ENCODE assay signal across 8 mouse cellular contexts in genomic region chr6:66535028-66535862, GRCm38 (mm10). TPM values are rescaled to one million over a fixed set of nuclear protein-coding genes. Genes with fewer than 3 reads are reported as not detected.
A peak's percentile ranks its signal among the peaks of the same experiment; 100 is the strongest.
DNase-seq lines count a peak whose midpoint lies in the region; ATAC-seq and TF ChIP-seq lines count a peak whose summit lies in the region.

Gene Mad2l1, plus strand, starts transcription at chr6:66535390.

- TF ChIP-seq RAD21 in MEL (IDR thresholded peaks at IDR 0.05; ENCODE audit: low read depth, low read length): no peak

- H3K9ac ChIP-seq in MEL (ENCODE audit: control insufficient read depth, low read depth, low read length, poor library complexity, severe bottlenecking): peak within 1 kb of the TSS; percentile 96
- peak within 1 kb of the TSS; percentile 56 for H3K9ac ChIP-seq in forebrain, postnatal 0 days
- H3K9ac ChIP-seq in lung, embryonic 15.5 days: peak within 1 kb of the TSS; percentile 80

- peak in 1 of 3 experiments; percentile 0; a peak in 2 of 6 replicates for TF ChIP-seq CTCF in MEL (IDR thresholded peaks at IDR 0.05 in 2 of 3, conservative IDR thresholded peaks at IDR 0.05 in 1 of 3; ENCODE audit: control insufficient read depth in 1 of 3, insufficient read depth in 1 of 3, low read depth in 2 of 3, low read length in 3 of 3, poor library complexity in 1 of 3, severe bottlenecking in 1 of 3)
- TF ChIP-seq CTCF in cerebellum, adult 2 months (IDR thresholded peaks at IDR 0.05; ENCODE audit: borderline replicate concordance, insufficient read depth, low read depth, low read length): no peak; the same call in 1 of the 2 replicates
- TF ChIP-seq CTCF in forebrain, postnatal 0 days (IDR thresholded peaks at IDR 0.05; ENCODE audit: low read depth): peak; percentile 58

- H3K27me3 ChIP-seq in MEL (ENCODE audit: control insufficient read depth in 1 of 2, insufficient read depth in 2 of 2, low read length in 2 of 2): no peaks in the 10 kb centered on the region
- no peaks in the 10 kb centered on the region for H3K27me3 ChIP-seq in cerebellum, adult 2 months (ENCODE audit: control insufficient read depth, insufficient read depth, low read length)
- H3K27me3 ChIP-seq in forebrain, postnatal 0 days (ENCODE audit: insufficient read depth, low read length): no peaks in the 10 kb centered on the region
- no peaks in the 10 kb centered on the region for H3K27me3 ChIP-seq in lung, embryonic 15.5 days

- peak; percentile 99 for DNase-seq in MEL (ENCODE audit: low read depth, low spot score)
- DNase-seq in cerebellum, adult 2 months: peak; percentile 96 to 97
- DNase-seq in forebrain, postnatal 0 days: peak; percentile 98
- peak; percentile 99 for DNase-seq in heart, postnatal 4 days
- peak; percentile 94 to 97 for DNase-seq in layer of hippocampus, adult 8-10 months (ENCODE audit: low spot score in 2 of 2)
- peak; percentile 97 for DNase-seq in ovary, adult 18-20 months (ENCODE audit: low spot score)
- DNase-seq in thymus, postnatal 0 days (ENCODE audit: low spot score): peak; percentile 99

- peaks cover 6 to 9% of the 10 kb centered on the region in 2 experiments for H3K4me1 ChIP-seq in MEL (ENCODE audit: control insufficient read depth in 1 of 2, insufficient read depth in 2 of 2, low read length in 2 of 2)
- H3K4me1 ChIP-seq in cerebellum, adult 2 months (ENCODE audit: control insufficient read depth, insufficient read depth, low read length): peaks cover 4% of the 10 kb centered on the region; the same call in 1 of the 2 replicates
- peaks cover 10% of the 10 kb centered on the region for H3K4me1 ChIP-seq in forebrain, postnatal 0 days (ENCODE audit: insufficient read depth)
- H3K4me1 ChIP-seq in lung, embryonic 15.5 days: peaks cover 9% of the 10 kb centered on the region

- WGBS in cerebellum, adult 2 months: under 1% methylated on average over 57 of the region's 57 CpGs
- WGBS in forebrain, postnatal 0 days: under 1% methylated on average over 57 of the region's 57 CpGs
- WGBS in lung, embryonic 15.5 days: under 1% methylated on average over 57 of the region's 57 CpGs

- H3K9me3 ChIP-seq in MEL (replicated peaks; ENCODE audit: insufficient read depth, low read length): no peaks in the 10 kb centered on the region
- H3K9me3 ChIP-seq in forebrain, postnatal 0 days (ENCODE audit: low read length): no peaks in the 10 kb centered on the region
- H3K9me3 ChIP-seq in lung, embryonic 15.5 days: no peaks in the 10 kb centered on the region

- TF ChIP-seq POLR2A in MEL (IDR thresholded peaks at IDR 0.05; ENCODE audit: control insufficient read depth in 1 of 2, insufficient read depth in 1 of 2, low read depth in 1 of 2, low read length in 2 of 2, poor library complexity in 1 of 2): peak; percentile 83 to 97
- peak; percentile 74; the same call in 1 of the 2 replicates for TF ChIP-seq POLR2A in cerebellum, adult 2 months (IDR thresholded peaks at IDR 0.05; ENCODE audit: borderline replicate concordance, insufficient read depth, low read length)

- peak in 1 of 2 experiments; percentile 20; a peak in 1 of 4 replicates for TF ChIP-seq EP300 in MEL (IDR thresholded peaks at IDR 0.05; ENCODE audit: low read depth in 1 of 2, low read length in 2 of 2)

- peak within 1 kb of the TSS; percentile 94 for H3K27ac ChIP-seq in MEL (ENCODE audit: control insufficient read depth, low read depth, low read length)
- peak within 1 kb of the TSS; percentile 71 for H3K27ac ChIP-seq in cerebellum, adult 2 months (ENCODE audit: insufficient read depth, low read length)
- H3K27ac ChIP-seq in forebrain, postnatal 0 days (ENCODE audit: low read depth, low read length): peak within 1 kb of the TSS; percentile 78
- peak within 1 kb of the TSS; percentile 91 for H3K27ac ChIP-seq in lung, embryonic 15.5 days

- H3K79me2 ChIP-seq in MEL (ENCODE audit: control insufficient read depth, insufficient read depth, low read length, poor library complexity): peaks cover 23% of the 10 kb centered on the region

- peak; percentile 99 for ATAC-seq in forebrain, postnatal 0 days
- peak; percentile 99 for ATAC-seq in lung, embryonic 15.5 days (ENCODE audit: borderline replicate concordance, extremely low read depth, low FRiP score, low TSS enrichment)

- H3K36me3 ChIP-seq in MEL (ENCODE audit: control insufficient read depth in 1 of 2, insufficient read depth in 2 of 2, low read length in 2 of 2): peaks cover 15 to 19% of the 10 kb centered on the region in 2 experiments
- no peaks in the 10 kb centered on the region for H3K36me3 ChIP-seq in forebrain, postnatal 0 days (ENCODE audit: insufficient read depth)
- peaks cover 17% of the 10 kb centered on the region for H3K36me3 ChIP-seq in lung, embryonic 15.5 days

- peak within 1 kb of the TSS; percentile 88 for H3K4me2 ChIP-seq in forebrain, postnatal 0 days (ENCODE audit: low read depth)
- H3K4me2 ChIP-seq in lung, embryonic 15.5 days: peak within 1 kb of the TSS; percentile 64

- H3K4me3 ChIP-seq in MEL (ENCODE audit: control insufficient read depth in 1 of 2, insufficient read depth in 1 of 2, low read depth in 2 of 2, low read length in 2 of 2): peak within 1 kb of the TSS; percentile 91 to 96
- H3K4me3 ChIP-seq in cerebellum, adult 2 months (replicated peaks; ENCODE audit: insufficient read depth, low read depth, low read length): peak within 1 kb of the TSS; percentile 70
- peak within 1 kb of the TSS; percentile 77 for H3K4me3 ChIP-seq in forebrain, postnatal 0 days (ENCODE audit: low read depth, low read length)
- H3K4me3 ChIP-seq in lung, embryonic 15.5 days: peak within 1 kb of the TSS; percentile 83

TF ChIP-seq in MEL, 35 proteins besides CTCF, POLR2A, EP300 and RAD21 (continues in another document):
- TF ChIP-seq SMC3 (IDR thresholded peaks at IDR 0.05; ENCODE audit: low read depth, low read length) (no peak), NELFE (IDR thresholded peaks at IDR 0.05; ENCODE audit: low read depth, low read length) (peak; percentile 97), HCFC1 (IDR thresholded peaks at IDR 0.05; ENCODE audit: low read depth, low read length) (peak; percentile 85), USF2 (IDR thresholded peaks at IDR 0.05; ENCODE audit: borderline replicate concordance in 1 of 2, insufficient read depth in 1 of 2, low read depth in 1 of 2, low read length in 2 of 2) (no peak), ZC3H11A (IDR thresholded peaks at IDR 0.05; ENCODE audit: low read depth, low read length) (no peak), MYB (IDR thresholded peaks at IDR 0.05; ENCODE audit: low read depth, low read length) (peak; percentile 60), MAX (IDR thresholded peaks at IDR 0.05; ENCODE audit: low read length) (peak; percentile 25; the same call in 1 of the 2 replicates), E2F4 (IDR thresholded peaks at IDR 0.05; ENCODE audit: borderline replicate concordance, low read depth, low read length) (peak; percentile 85), GATA1 (IDR thresholded peaks at IDR 0.05; ENCODE audit: low read depth, low read length) (no peak), BHLHE40 (IDR thresholded peaks at IDR 0.05; ENCODE audit: borderline replicate concordance, low read depth, low read length) (no peak), MEF2A (IDR thresholded peaks at IDR 0.05; ENCODE audit: extremely low read depth, insufficient replicate concordance, low read depth, low read length, poor library complexity, severe bottlenecking) (peak; percentile 67; the same call in 1 of the 2 replicates), MYC (IDR thresholded peaks at IDR 0.05; ENCODE audit: low read depth, low read length) (peak; percentile 5), TBP (IDR thresholded peaks at IDR 0.05; ENCODE audit: low read depth, low read length) (peak; percentile 60; the same call in 1 of the 2 replicates), CHD2 (IDR thresholded peaks at IDR 0.05; ENCODE audit: low read length) (no peak; the same call in 1 of the 2 replicates), NRF1 (IDR thresholded peaks at IDR 0.05; ENCODE audit: insufficient read depth, low read depth, low read length, poor library complexity, severe bottlenecking) (peak; percentile 89), JUND (IDR thresholded peaks at IDR 0.05; ENCODE audit: low read depth, low read length) (no peak), ETS1 (IDR thresholded peaks at IDR 0.05; ENCODE audit: low read depth, low read length) (peak; percentile 39; the same call in 1 of the 2 replicates), TAL1 (IDR thresholded peaks at IDR 0.05; ENCODE audit: low read length) (no peak), POLR2AphosphoS2 (IDR thresholded peaks at IDR 0.05; ENCODE audit: low read length) (peak; percentile 92), SIN3A (IDR thresholded peaks at IDR 0.05; ENCODE audit: low read length) (peak; percentile 64), KAT2A (conservative IDR thresholded peaks at IDR 0.05; ENCODE audit: low read depth, low read length) (peak; percentile 66), USF1 (IDR thresholded peaks at IDR 0.05; ENCODE audit: low read depth, low read length) (peak; percentile 41; the same call in 1 of the 2 replicates), GABPA (IDR thresholded peaks at IDR 0.05; ENCODE audit: low read depth, low read length) (0 out of 2 replicates have a peak, but pooled peaks have one; percentile 14), RCOR1 (IDR thresholded peaks at IDR 0.05; ENCODE audit: low read depth, low read length) (0 out of 2 replicates have a peak, but pooled peaks have one; percentile 9), MXI1 (IDR thresholded peaks at IDR 0.05; ENCODE audit: low read depth, low read length) (peak; percentile 64), MAZ (IDR thresholded peaks at IDR 0.05; ENCODE audit: low read depth, low read length) (peak; percentile 73; the same call in 1 of the 2 replicates), UBTF (IDR thresholded peaks at IDR 0.05; ENCODE audit: borderline replicate concordance, insufficient read depth, low read depth, low read length) (0 out of 2 replicates have a peak, but pooled peaks have one; percentile 40), CHD1 (IDR thresholded peaks at IDR 0.05; ENCODE audit: low read depth, low read length) (no peak), ELF1 (IDR thresholded peaks at IDR 0.05; ENCODE audit: low read depth, low read length) (peak; percentile 93)

RNA-seq across cellular contexts. Expression of gene Mad2l1, which starts in this region (rescaled TPM):
- 63.9 and 72.0 TPM in 2 replicates for total RNA-seq in MEL (2012; rRNA removed)
- 100 to 1,000 TPM in 1 of 2 experiments, 10 to 100 TPM in 1; 68.8 to 102 TPM for polyA plus RNA-seq in MEL (2012; ENCODE audit: insufficient read depth in 1 of 2, insufficient read length in 2 of 2, low read depth in 1 of 2, low replicate concordance in 2 of 2, missing spikeins in 1 of 2)
- 8.2 and 8.5 TPM in 2 replicates for polyA plus RNA-seq in cerebellum, adult 2 months (2012; rRNA removed)
- total RNA-seq in forebrain, postnatal 0 days (2014; rRNA removed): 6.2 and 8.2 TPM in 2 replicates
- 18.3 and 23.0 TPM in 2 replicates for polyA plus RNA-seq in forebrain, postnatal 0 days (2015; fragmentation: Nextera tagmentation; extraction: Ambion mirVana)
- total RNA-seq in heart, postnatal 4 days (2021): 10 to 100 TPM; 40.5 to 45.4 TPM
- 1 to 10 TPM; 5.8 to 7.4 (median 6.9) TPM for total RNA-seq in layer of hippocampus, adult 8-10 months (2022)
- polyA plus RNA-seq in lung, embryonic 15.5 days (2015; fragmentation: Nextera tagmentation; extraction: Ambion mirVana): 143 and 144 TPM in 2 replicates
- polyA plus RNA-seq in thymus, postnatal 0 days (2015; fragmentation: Nextera tagmentation; extraction: Ambion mirVana): 140 TPM in 2 replicates

Comparison
In these comparisons a context has a peak if more than half of its experiments do, and no peak if none do; other contexts are left out.
1. Peak in every context shown above with its lines: DNase-seq, ATAC-seq, H3K4me3 ChIP-seq and H3K27ac ChIP-seq.